Mouse (Mus musculus): ENCODE results near the gene Tmem255a. TPM values are rescaled to one million over a fixed set of nuclear protein-coding genes. Genes with fewer than 3 reads are reported as not detected.

The Tmem255a gene
- polyA plus RNA-seq (2012; rRNA removed) = 9.8 and 13.4 TPM in 2 replicates

DNA sequence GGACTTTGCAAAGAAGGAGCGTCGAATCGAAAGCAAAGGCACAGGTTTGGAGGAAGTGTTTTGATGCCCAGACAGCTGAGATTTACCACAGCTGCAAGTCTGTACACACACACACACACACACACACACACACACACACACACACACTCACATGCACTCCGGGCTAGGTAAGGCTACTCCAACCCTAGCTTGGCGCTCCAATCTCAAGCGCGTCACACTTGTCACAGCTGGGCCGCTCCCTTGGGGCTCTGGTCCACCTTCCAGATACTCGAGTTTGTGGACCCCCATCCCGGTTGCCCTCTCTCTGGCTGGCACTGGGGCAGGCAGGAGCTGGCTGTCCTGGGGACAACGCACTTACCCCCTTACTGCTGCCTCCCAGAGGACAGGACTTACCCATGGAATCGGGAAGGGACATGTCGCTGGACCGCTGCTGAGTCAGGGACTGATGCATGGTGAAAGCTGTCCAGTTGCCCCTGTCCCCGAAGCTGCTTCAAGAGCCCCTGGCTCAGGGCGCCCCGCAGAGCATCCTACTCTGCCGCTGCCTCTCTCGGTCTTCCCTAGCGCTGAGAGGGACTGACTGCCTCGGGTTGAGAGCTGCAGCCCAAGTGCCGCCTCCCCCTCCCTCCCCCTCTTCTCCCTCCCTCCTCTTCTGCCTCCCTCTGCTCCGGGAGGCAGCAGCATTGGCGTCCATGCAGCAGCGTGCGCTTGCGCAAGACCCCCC is at the start of gene Tmem255a:
Gene Tmem255a, minus strand, starts transcription at position 589 of the 721 bp plus-strand sequence.

DNA sequence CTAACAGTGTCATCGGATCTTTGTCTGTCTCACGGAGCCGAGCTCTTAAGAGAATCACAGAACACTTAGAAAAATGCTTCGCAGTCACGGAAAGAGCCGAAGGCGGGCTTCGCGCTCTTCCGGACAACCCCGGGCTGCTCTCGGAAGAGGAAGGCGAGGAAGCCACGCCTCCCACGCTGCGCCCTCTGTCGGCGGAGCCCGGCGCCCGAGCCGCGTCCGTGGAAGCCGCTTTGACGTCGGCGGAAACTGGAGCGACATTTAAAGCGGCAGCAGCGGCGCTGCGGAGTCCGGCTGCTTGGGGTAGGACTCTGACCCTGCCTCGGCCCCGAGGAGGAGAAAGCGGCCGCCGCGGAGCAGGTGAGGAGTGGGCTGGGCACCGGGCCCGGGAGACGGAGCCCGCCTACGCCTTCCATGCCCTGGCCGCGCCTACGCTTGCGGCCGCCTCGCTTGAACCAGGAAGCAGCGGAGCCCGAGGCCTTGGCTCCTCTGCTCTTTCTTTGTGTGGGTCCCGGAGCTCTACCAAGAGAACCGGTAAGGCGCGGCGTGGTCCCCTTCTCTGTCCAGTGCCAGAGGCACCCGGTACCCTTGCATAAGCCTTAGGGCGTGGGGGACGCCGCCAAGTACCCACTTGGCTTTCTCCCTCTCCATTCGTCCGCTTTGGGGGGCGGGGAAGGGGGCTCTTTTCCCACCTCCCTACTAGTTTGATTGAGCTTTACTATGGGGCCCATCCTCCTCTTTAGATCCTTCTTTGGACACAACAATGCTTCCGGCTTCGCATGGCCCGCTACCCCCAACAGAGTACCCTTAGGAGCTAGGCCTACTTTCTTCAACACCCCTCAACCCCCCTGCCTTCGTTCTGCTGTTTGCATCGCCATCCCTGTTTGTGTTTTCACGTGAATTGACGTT is 62.4 kb downstream of the Tmem255a start, which contains the start of gene Zbtb33:
Gene Zbtb33, plus strand, starts transcription at position 242 of the 906 bp plus-strand sequence.

Other genes with a start within 250 kb of the Tmem255a start
- not detected in 2 replicates for gene Btg1-ps1, start 233.6 kb downstream of the Tmem255a start, polyA plus RNA-seq (2012; rRNA removed)
- gene Btg1-ps2, start 209.3 kb downstream of the Tmem255a start, polyA plus RNA-seq (2012; rRNA removed) = not detected in 2 replicates
- not detected in 2 replicates for gene Rhox10, start 186.0 kb downstream of the Tmem255a start, polyA plus RNA-seq (2012; rRNA removed)
- not detected in 2 replicates for gene Rhox11, start 167.3 kb downstream of the Tmem255a start, polyA plus RNA-seq (2012; rRNA removed)
- not detected in 2 replicates for gene Rhox12, start 141.5 kb downstream of the Tmem255a start, polyA plus RNA-seq (2012; rRNA removed)
- gene Rhox13, start 131.2 kb downstream of the Tmem255a start, polyA plus RNA-seq (2012; rRNA removed) = not detected in 2 replicates
- 14.6 and 14.9 TPM in 2 replicates for gene Zbtb33, start 62.6 kb downstream of the Tmem255a start, polyA plus RNA-seq (2012; rRNA removed)
- gene Atp1b4, start 63.7 kb upstream of the Tmem255a start, polyA plus RNA-seq (2012; rRNA removed) = 3.1 TPM in 1 of 2 replicates, not detected in the other
- 37.5 and 41.0 TPM in 2 replicates for gene Lamp2, start 204.0 kb upstream of the Tmem255a start, polyA plus RNA-seq (2012; rRNA removed)

Measured in central nervous system, embryonic 18 days (tissue).